Mouse (Mus musculus) spleen, adult 2 months (tissue): ENCODE measurements around the gene Cpe.

Experiments
- CTCF ChIP-seq: fragments of 200-500 bp; IDR thresholded peaks from 2 replicates; pipeline ENCODE4 v1.5.1; 2011; ENCODE audit warnings: mild to moderate bottlenecking, inconsistent platforms; ENCODE audit not compliant: insufficient read depth, insufficient read length, insufficient replicate concordance; ENCODE audit errors: extremely low read depth
- POLR2A ChIP-seq: fragments of 200-500 bp; IDR thresholded peaks from 2 replicates; pipeline ENCODE4 v1.6.1; 2011; ENCODE audit warnings: low read depth, low read length, inconsistent platforms

DNA sequence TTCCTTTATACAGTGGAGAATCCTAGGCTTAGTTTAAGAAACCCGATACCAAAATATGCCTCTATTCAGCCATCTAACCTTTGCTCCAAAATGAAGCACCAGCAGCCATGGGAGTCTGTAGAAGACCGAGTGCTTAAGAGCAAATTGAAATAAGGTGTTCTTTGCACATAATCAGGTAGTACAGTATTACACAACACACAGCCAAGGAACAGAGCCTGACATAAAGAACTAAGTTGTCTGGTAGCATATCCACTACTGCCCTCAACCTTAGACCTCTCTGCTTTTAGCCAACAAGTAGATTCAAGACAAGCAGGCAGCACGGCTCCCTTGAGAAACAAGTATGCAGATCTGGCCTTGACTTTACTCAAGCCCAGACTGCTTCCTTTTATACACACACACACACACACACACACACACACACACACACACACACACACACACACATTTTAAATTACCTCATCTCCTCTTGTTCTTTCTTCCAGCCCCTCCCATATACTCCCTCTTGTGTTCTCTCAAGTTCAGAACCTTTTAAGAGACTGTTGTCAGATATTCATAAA, 44.0 kb upstream of the Cpe start:
- TF ChIP-seq CTCF: no peak
- no peak for TF ChIP-seq POLR2A
